10 mouse cellular contexts compared by ENCODE assay signal in genomic region chr7:114842644-114843211, GRCm38 (mm10).
DNase-seq lines count a peak whose midpoint lies in the region; ATAC-seq and TF ChIP-seq lines count a peak whose summit lies in the region.
"Had no signal": no experiment of that assay in that cellular context is flagged by ENCODE, and none has a peak within 500 bp of the region (broad histone marks: within the 10 kb centered on the region; RNA-seq: fewer than 3 reads in every experiment).

No protein-coding gene starts in this region.

- H3K36me3 ChIP-seq in forebrain, embryonic 14.5 days (ENCODE audit: control insufficient read depth, insufficient read depth, low read length) = no peaks in the 10 kb centered on the region
- no peaks in the 10 kb centered on the region for H3K36me3 ChIP-seq in midbrain, embryonic 13.5 days

- H3K4me1 ChIP-seq in forebrain, embryonic 14.5 days (ENCODE audit: control insufficient read depth, insufficient read depth, low read length) = peaks cover 10% of the 10 kb centered on the region; the same call in 1 of the 2 replicates
- H3K4me1 ChIP-seq in midbrain, embryonic 13.5 days (replicated peaks) = peaks cover 15% of the 10 kb centered on the region

- H3K4me2 ChIP-seq in forebrain, embryonic 14.5 days (ENCODE audit: low read length) = no peak overlapping the region
- H3K4me2 ChIP-seq in midbrain, embryonic 13.5 days (replicated peaks) = no peak overlapping the region

- ATAC-seq in forebrain, embryonic 14.5 days = peak; percentile 95
- ATAC-seq in midbrain, embryonic 13.5 days = peak; percentile 90
- no peak for ATAC-seq in activated CD4-positive, CD25-positive, alpha-beta regulatory T cell, adult 4 months

- WGBS in forebrain, embryonic 14.5 days = 3% methylated on average over 3 of the region's 3 CpGs
- WGBS in midbrain, embryonic 13.5 days = 32% methylated on average over 3 of the region's 3 CpGs

- peak; percentile 54 for DNase-seq in gastrocnemius, adult 2 months
- no peak for DNase-seq in gastrocnemius, adult 8-10 months (ENCODE audit: low spot score in 2 of 2)
- DNase-seq in cerebellum, adult 8-10 months = peak; percentile 4
- DNase-seq in forebrain, embryonic 14.5 days (ENCODE audit: low spot score) = peak; percentile 89
- no peak for DNase-seq in adrenal gland, postnatal 36 days
- DNase-seq in kidney, postnatal 36 days = no peak
- DNase-seq: B cell, adult 2 months; heart, postnatal 10 days had no signal

- H3K4me3 ChIP-seq in gastrocnemius, adult 2 months = no peak overlapping the region
- H3K4me3 ChIP-seq in forebrain, embryonic 14.5 days (ENCODE audit: low read depth, low read length) = no peak overlapping the region
- H3K4me3 ChIP-seq in midbrain, embryonic 13.5 days (replicated peaks) = no peak overlapping the region

- no peaks in the 10 kb centered on the region for H3K9me3 ChIP-seq in forebrain, embryonic 14.5 days (replicated peaks; ENCODE audit: control insufficient read depth, low read length)
- no peaks in the 10 kb centered on the region for H3K9me3 ChIP-seq in midbrain, embryonic 13.5 days

- H3K9ac ChIP-seq in forebrain, embryonic 14.5 days (ENCODE audit: low read length) = 0 out of 2 replicates have a peak overlapping the region, but pooled peaks have one; percentile 13
- no peak overlapping the region for H3K9ac ChIP-seq in midbrain, embryonic 13.5 days (replicated peaks)

- no peaks in the 10 kb centered on the region for H3K27me3 ChIP-seq in forebrain, embryonic 14.5 days (replicated peaks; ENCODE audit: control insufficient read depth, insufficient read depth, low read length)
- no peaks in the 10 kb centered on the region for H3K27me3 ChIP-seq in midbrain, embryonic 13.5 days

- no peak for TF ChIP-seq CTCF in gastrocnemius, adult 2 months (IDR thresholded peaks at IDR 0.05)

- H3K27ac ChIP-seq in gastrocnemius, adult 2 months = no peak overlapping the region
- H3K27ac ChIP-seq in forebrain, embryonic 14.5 days (ENCODE audit: low read depth, low read length) = peak overlapping the region; percentile 60; the same call in 1 of the 2 replicates
- peak overlapping the region; percentile 68; the same call in 1 of the 2 replicates for H3K27ac ChIP-seq in midbrain, embryonic 13.5 days

- intact Hi-C loops in gastrocnemius, adult 2 months (cut with DNase I) = no loop called here

Comparison
In these comparisons a context has a peak if more than half of its experiments do, and no peak if none do; other contexts are left out.
1. DNase-seq: peak in gastrocnemius, adult 2 months (single experiment), cerebellum, adult 8-10 months (single experiment) and forebrain, embryonic 14.5 days (single experiment); none in gastrocnemius, adult 8-10 months (0 of 2), adrenal gland, postnatal 36 days (0 of 2) and kidney, postnatal 36 days (0 of 2).